8 mouse cellular contexts compared by ENCODE assay signal in the genomic region with DNA sequence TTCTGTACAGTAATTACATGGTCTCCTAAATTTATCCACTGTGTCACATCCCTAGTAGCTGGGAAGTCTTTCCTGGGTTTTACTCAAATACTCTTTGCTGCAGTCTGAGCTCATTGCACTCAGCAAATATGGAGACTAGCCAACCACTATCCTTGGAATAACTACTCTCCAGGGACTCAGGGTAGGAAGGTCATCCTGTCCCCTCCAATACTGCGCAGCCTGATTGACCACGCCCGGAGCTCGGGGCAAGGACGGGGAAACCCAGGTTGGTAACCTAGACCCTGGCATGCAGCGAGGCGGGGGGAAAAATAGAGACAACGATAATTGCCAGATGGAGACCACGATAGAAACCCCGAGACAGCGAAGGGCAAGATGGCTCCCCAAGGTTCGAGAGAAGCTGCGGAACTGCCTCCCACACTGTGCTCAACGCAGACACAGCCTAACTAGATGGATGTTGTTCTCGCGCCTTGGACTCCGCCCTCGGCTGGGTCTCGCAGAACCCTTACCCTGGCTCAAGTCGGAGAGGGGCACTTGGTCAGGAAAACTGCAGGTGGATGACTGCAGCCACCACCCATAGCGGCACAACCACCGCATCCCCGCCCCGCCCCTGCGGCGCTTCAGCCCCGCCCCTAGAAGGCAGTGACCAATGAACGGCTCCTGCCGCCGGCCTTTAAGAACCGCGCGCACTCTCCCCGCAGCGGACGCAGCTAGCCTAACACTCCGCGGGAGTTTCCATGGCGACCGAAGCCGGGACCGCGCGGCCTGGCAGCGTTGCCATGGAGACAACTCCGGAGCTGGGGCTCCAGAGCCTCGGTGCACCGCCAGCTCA. TPM values are rescaled to one million over a fixed set of nuclear protein-coding genes. Genes with fewer than 3 reads are reported as not detected.
DNase-seq lines count a peak whose midpoint lies in the region; ATAC-seq lines count a peak whose summit lies in the region.

A gene (plus strand): TSS at position 700 of the 829 bp plus-strand sequence.

- H3K9ac ChIP-seq in hindbrain, embryonic 12.5 days = peak within 1 kb of the TSS; percentile 66

- peaks cover 35% of the 10 kb centered on the region for H3K4me1 ChIP-seq in hindbrain, embryonic 12.5 days

- peak; percentile 97 for ATAC-seq in hindbrain, embryonic 12.5 days (ENCODE audit: low FRiP score)

- peak; percentile 94 for DNase-seq in Muller cell, postnatal 12 days (ENCODE audit: inconsistent ontology term)
- peak; percentile 99 for DNase-seq in cerebellum, adult 9-11 months
- peak; percentile 95 to 97 for DNase-seq in frontal cortex, postnatal 10 days (ENCODE audit: low spot score in 2 of 2)
- peak; percentile 93 to 98 for DNase-seq in layer of hippocampus, postnatal 14 days (ENCODE audit: low spot score in 2 of 2)
- DNase-seq in lung, postnatal 14 days = peak; percentile 87
- peak; percentile 75 for DNase-seq in retina, adult 2 months (ENCODE audit: low read depth, low spot score)
- DNase-seq in thymus, postnatal 36 days = peak; percentile 84 to 89

- no peaks in the 10 kb centered on the region for H3K36me3 ChIP-seq in hindbrain, embryonic 12.5 days

- H3K27me3 ChIP-seq in hindbrain, embryonic 12.5 days = 0 out of 2 replicates have a peak, but pooled peaks cover 6% of the 10 kb centered on the region

- H3K4me2 ChIP-seq in hindbrain, embryonic 12.5 days (replicated peaks) = peak within 1 kb of the TSS; percentile 78

- H3K4me3 ChIP-seq in hindbrain, embryonic 12.5 days = peak within 1 kb of the TSS; percentile 55

- WGBS in hindbrain, embryonic 12.5 days = 1% methylated on average over 48 of the region's 48 CpGs

- H3K9me3 ChIP-seq in hindbrain, embryonic 12.5 days (replicated peaks) = no peaks in the 10 kb centered on the region

- H3K27ac ChIP-seq in hindbrain, embryonic 12.5 days = peak within 1 kb of the TSS; percentile 83

RNA-seq across cellular contexts. Expression of the gene that starts here (rescaled TPM):
- polyA plus RNA-seq in hindbrain, embryonic 12.5 days (2016; fragmentation: Nextera tagmentation; extraction: Ambion mirVana) = 10.4 and 14.6 TPM in 2 replicates
- total RNA-seq in layer of hippocampus, postnatal 14 days (2021) = 100 to 1,000 TPM; 472 to 505 TPM

Comparison
In these comparisons a context has a peak if more than half of its experiments do, and no peak if none do; other contexts are left out.
1. Peak in every context shown above with its lines: DNase-seq, ATAC-seq, H3K4me3 ChIP-seq and H3K27ac ChIP-seq.